Mouse (Mus musculus) liver, embryonic 16.5 days (tissue): Measurements from ENCODE around the gene Cblb. TPM values are rescaled to one million over a fixed set of nuclear protein-coding genes. Genes with fewer than 3 reads are reported as not detected.

Experiments used
- ATAC-seq: fragments of 200-750 bp; cut with Nextera tagmentation; 2 replicates; pipeline ENCODE4 v1.8.0; 2017; ENCODE audit warnings: low read depth, mild to moderate bottlenecking, moderate number of reproducible peaks, moderate library complexity
- H3K27ac ChIP-seq: fragments of 300-500 bp; sonication (generic); 2 replicates; pipeline ENCODE4 v1.5.1; 2014; ENCODE audit warnings: mild to moderate bottlenecking, low read length
- H3K27me3 ChIP-seq: fragments of 300-500 bp; sonication (generic); 2 replicates; pipeline ENCODE4 v1.6.1; 2014; ENCODE audit warnings: low read depth, low read length, mixed read lengths; ENCODE audit not compliant: control insufficient read depth, insufficient read depth
- H3K36me3 ChIP-seq: fragments of 300-500 bp; sonication (generic); 2 replicates; pipeline ENCODE4 v1.6.1; 2014; ENCODE audit warnings: mild to moderate bottlenecking; ENCODE audit not compliant: control insufficient read depth, insufficient read depth
- H3K4me1 ChIP-seq: fragments of 300-500 bp; sonication (generic); 2 replicates; pipeline ENCODE4 v1.6.1; 2014; ENCODE audit warnings: low read depth, low read length, mixed read lengths; ENCODE audit not compliant: control insufficient read depth
- H3K4me2 ChIP-seq: fragments of 300-500 bp; sonication (generic); 2 replicates; pipeline ENCODE4 v1.6.1; 2014; ENCODE audit warnings: low read depth, low read length, mixed read lengths
- H3K4me3 ChIP-seq: fragments of 300-500 bp; sonication (generic); 2 replicates; pipeline ENCODE4 v1.5.1; 2014; ENCODE audit warnings: low read depth, mild to moderate bottlenecking, low read length
- H3K9ac ChIP-seq: fragments of 300-500 bp; sonication (generic); 2 replicates; pipeline ENCODE4 v1.6.1; 2014; ENCODE audit warnings: low read depth, low read length
- H3K9me3 ChIP-seq: fragments of 300-500 bp; sonication (generic); replicated peaks from 2 replicates; pipeline ENCODE4 v1.6.1; 2016; ENCODE audit warnings: low read length; ENCODE audit not compliant: control insufficient read depth
- WGBS: fragments of 180-500 bp; shearing (Covaris S2); extraction: QIAGEN DNeasy Blood & Tissue Kit; methylation state at CpG from one replicate; pipeline ENCODE4 v1.1.7; 2014; ENCODE audit not compliant: insufficient replicate concordance; 5-methylcytosine and 5-hydroxymethylcytosine counted together
- polyA plus RNA-seq: library from polyadenylated mRNA; unstranded; fragments of >200 nt; fragmentation: Nextera tagmentation; extraction: Ambion mirVana; gene quantifications from 2 replicates; pipeline ENCODE4 v1.2.1, GENCODE M21; 2015

Gene Cblb
- polyA plus RNA-seq, 1 experiment from 2014 or later, result 2.6 TPM

- Histone ChIP-seq H3K4me3 (no peak overlapping the region), H3K4me2 (no peak overlapping the region), H3K27me3 (no peaks in the 10 kb centered on the region), H3K9me3 (no peaks in the 10 kb centered on the region), H3K4me1 (no peaks in the 10 kb centered on the region), H3K36me3 (no peaks in the 10 kb centered on the region; the same call in 1 of the 2 replicates), H3K9ac (no peak overlapping the region), H3K27ac (no peak overlapping the region)
- ATAC-seq, result no peak
- WGBS, result 55% methylated on average over 7 of the region's 7 CpGs
These were observed 151.0 kb downstream of the Cblb start for GRCm38 (mm10) chr16:52182057-52182456.

DNA sequence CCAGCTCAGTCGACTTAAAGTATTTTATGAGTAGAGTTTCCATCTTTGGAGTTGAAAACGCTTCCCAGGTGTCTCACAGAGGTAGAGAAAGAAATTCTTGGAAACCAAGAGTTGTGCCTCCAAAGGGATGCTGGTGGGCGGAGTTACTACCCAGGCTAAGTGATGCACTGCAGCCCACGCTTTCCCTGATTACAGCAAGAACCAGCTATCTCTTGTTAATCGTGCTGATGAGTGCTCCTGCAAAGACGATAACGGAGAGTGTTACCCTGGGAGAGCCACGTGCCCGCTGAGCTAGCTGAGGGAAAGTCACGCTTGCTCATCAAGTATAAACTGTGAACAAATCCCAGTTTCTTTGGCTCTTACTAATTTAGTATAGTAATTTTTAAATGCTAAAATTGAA, 153.3 kb downstream of the Cblb start:
- ATAC-seq, result no peak

DNA sequence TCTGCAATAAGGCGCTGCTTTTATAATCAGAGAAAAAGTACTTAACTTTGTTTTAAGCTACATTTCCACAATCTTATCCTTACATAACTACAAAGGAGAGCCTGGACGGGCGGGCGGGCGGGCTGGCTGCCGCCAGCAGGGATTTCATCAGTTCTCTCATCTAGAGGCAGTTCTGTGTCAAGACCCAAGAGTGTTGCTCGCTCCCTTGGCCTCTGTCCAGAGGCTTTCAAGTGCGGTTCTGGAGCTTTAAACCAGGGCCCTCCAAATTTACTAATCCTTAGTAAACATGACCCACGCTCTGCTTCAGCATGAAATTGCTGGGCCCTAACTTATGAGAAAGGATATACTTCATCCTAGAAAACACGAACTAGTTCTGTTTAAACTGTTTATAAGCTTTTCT, 155.7 kb downstream of the Cblb start:
- no peak for ATAC-seq
- H3K4me1 ChIP-seq, result no peaks in the 10 kb centered on the region
- no peaks in the 10 kb centered on the region for H3K27me3 ChIP-seq
- no peak overlapping the region for H3K4me2 ChIP-seq
- H3K4me3 ChIP-seq, result no peak overlapping the region
- WGBS, result 73% methylated on average over 10 of the region's 10 CpGs
- H3K27ac ChIP-seq, result no peak overlapping the region
- H3K9me3 ChIP-seq, result no peaks in the 10 kb centered on the region
- H3K9ac ChIP-seq, result no peak overlapping the region
- no peaks in the 10 kb centered on the region; the same call in 1 of the 2 replicates for H3K36me3 ChIP-seq

More for the DNA sequence above, 153.3 kb downstream of the Cblb start:
- no peak overlapping the region for H3K27ac ChIP-seq
- H3K36me3 ChIP-seq, result no peaks in the 10 kb centered on the region; the same call in 1 of the 2 replicates
- no peaks in the 10 kb centered on the region for H3K27me3 ChIP-seq
- WGBS, result 64% methylated on average over 10 of the region's 10 CpGs
- no peaks in the 10 kb centered on the region for H3K4me1 ChIP-seq
- no peaks in the 10 kb centered on the region for H3K9me3 ChIP-seq
- no peak overlapping the region for H3K4me2 ChIP-seq
- H3K4me3 ChIP-seq, result no peak overlapping the region
- H3K9ac ChIP-seq, result no peak overlapping the region

GRCm38 (mm10) chr16:52189103-52189502, 158.1 kb downstream of the Cblb start:
- Histone ChIP-seq H3K36me3 (no peaks in the 10 kb centered on the region; the same call in 1 of the 2 replicates), H3K4me1 (no peaks in the 10 kb centered on the region), H3K4me2 (no peak overlapping the region), H3K4me3 (no peak overlapping the region), H3K9ac (no peak overlapping the region), H3K27ac (no peak overlapping the region), H3K27me3 (no peaks in the 10 kb centered on the region), H3K9me3 (no peaks in the 10 kb centered on the region)
- no peak for ATAC-seq
- WGBS, result 56% methylated on average over 1 of the region's 2 CpGs

DNA sequence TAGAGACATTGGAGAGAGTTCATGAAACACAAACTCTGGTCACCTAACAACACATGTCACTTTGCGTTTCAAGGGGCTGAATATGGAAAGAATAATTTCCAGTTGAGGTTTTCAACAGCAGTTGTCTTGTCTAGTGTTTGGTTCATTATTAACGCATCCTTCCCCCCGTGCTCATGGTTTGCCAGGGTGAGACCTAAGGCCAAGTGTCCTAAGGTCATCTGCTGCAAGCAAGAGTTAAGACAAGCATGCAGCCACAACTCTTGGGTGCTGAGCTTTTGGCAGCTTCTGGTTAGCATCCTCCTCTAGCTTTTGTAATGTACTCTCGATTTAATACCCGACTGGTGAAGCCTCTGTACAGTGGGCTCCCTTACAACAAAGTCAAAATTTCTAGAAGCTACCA, 159.7 kb downstream of the Cblb start:
- whole genome bisulfite sequencing, result 71% methylated on average over 5 of the region's 5 CpGs
- no peaks in the 10 kb centered on the region for H3K27me3 ChIP-seq
- no peak overlapping the region for H3K4me2 ChIP-seq
- H3K4me1 ChIP-seq, result no peaks in the 10 kb centered on the region
- no peaks in the 10 kb centered on the region for H3K9me3 ChIP-seq
- no peak overlapping the region for H3K4me3 ChIP-seq
- no peak for ATAC-seq
- H3K27ac ChIP-seq, result no peak overlapping the region
- no peaks in the 10 kb centered on the region; the same call in 1 of the 2 replicates for H3K36me3 ChIP-seq
- H3K9ac ChIP-seq, result no peak overlapping the region

DNA sequence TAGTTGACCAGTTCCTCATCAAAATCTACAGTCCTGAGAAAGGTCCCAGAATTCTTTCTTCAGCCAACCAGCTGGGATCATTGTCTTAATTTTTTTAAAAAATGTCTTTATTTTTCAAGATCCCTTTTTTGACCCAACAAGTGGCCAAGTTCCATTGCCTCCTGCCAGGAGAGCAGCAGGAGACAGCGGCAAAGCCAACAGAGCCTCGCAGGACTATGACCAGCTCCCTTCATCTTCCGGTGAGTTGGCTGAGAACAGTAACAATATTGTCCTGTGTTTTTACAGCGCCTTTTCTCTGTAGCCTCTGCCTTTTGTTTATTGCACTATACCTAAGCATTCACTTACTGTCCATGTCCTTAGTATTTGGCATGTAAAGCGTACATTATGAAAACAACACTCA, 163.0 kb downstream of the Cblb start:
- no peak for ATAC-seq
- Histone ChIP-seq H3K4me1 (no peaks in the 10 kb centered on the region), H3K36me3 (no peaks in the 10 kb centered on the region), H3K27ac (no peak overlapping the region), H3K9me3 (no peaks in the 10 kb centered on the region), H3K4me2 (no peak overlapping the region), H3K9ac (no peak overlapping the region), H3K27me3 (no peaks in the 10 kb centered on the region), H3K4me3 (no peak overlapping the region)
- 77% methylated on average over 5 of the region's 5 CpGs for WGBS

GRCm38 (mm10) chr16:52194866-52195265, 163.8 kb downstream of the Cblb start:
- WGBS, result 80% methylated on average over 3 of the region's 3 CpGs
- H3K4me1 ChIP-seq, result no peaks in the 10 kb centered on the region

DNA sequence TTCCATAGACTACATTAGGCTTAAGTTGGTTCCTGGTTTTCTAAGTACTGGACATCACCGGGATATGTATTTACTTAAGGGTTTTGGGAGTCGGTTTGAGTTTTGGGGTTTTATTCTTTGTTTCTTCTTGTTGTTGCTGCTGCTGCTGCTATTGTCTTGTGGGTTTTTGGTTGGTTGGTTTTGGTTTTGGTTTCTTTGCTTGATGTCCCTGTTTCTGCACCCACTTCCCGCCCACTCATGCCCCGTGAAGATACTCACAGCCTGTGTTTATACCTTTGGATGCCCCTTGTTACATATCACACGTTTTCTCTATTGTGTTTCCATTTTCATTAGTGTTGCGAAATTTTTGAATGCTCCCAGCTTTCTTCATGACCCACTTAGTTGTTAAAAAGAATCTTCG, 169.1 kb downstream of the Cblb start:
- no peaks in the 10 kb centered on the region; the same call in 1 of the 2 replicates for H3K36me3 ChIP-seq
- 64% methylated on average over 7 of the region's 7 CpGs for WGBS
- no peak overlapping the region for H3K9ac ChIP-seq
- no peaks in the 10 kb centered on the region for H3K4me1 ChIP-seq
- H3K4me2 ChIP-seq, result no peak overlapping the region
- H3K27ac ChIP-seq, result no peak overlapping the region
- H3K9me3 ChIP-seq, result no peaks in the 10 kb centered on the region
- H3K27me3 ChIP-seq, result no peaks in the 10 kb centered on the region
- H3K4me3 ChIP-seq, result no peak overlapping the region
- ATAC-seq, result no peak

More at GRCm38 (mm10) chr16:52194866-52195265, 163.8 kb downstream of the Cblb start:
- H3K9ac ChIP-seq, result no peak overlapping the region
- H3K36me3 ChIP-seq, result no peaks in the 10 kb centered on the region
- no peak overlapping the region for H3K27ac ChIP-seq
- no peak overlapping the region for H3K4me3 ChIP-seq
- no peak overlapping the region for H3K4me2 ChIP-seq
- no peaks in the 10 kb centered on the region for H3K27me3 ChIP-seq
- H3K9me3 ChIP-seq, result no peaks in the 10 kb centered on the region
- no peak for ATAC-seq

- Histone ChIP-seq H3K27me3 (no peaks in the 10 kb centered on the region), H3K4me1 (no peaks in the 10 kb centered on the region), H3K9me3 (no peaks in the 10 kb centered on the region), H3K36me3 (no peaks in the 10 kb centered on the region), H3K27ac (no peak overlapping the region), H3K4me2 (no peak overlapping the region), H3K4me3 (no peak overlapping the region), H3K9ac (no peak overlapping the region)
- WGBS, result 80% methylated on average over 8 of the region's 8 CpGs
- ATAC-seq, result no peak
These were observed 180.0 kb downstream of the Cblb start for GRCm38 (mm10) chr16:52210844-52211606.
